Mouse (Mus musculus) granulocyte monocyte progenitor cell, adult 5-6 weeks (primary cell): ENCODE data around the gene Slc13a5. TPM values are rescaled to one million over a fixed set of nuclear protein-coding genes. Genes with fewer than 3 reads are reported as not detected.

Source experiments
- ATAC-seq: replicated peaks from 2 replicates; pipeline ENCODE4 v1.8.0; 2016; ENCODE audit warnings: mild to moderate bottlenecking, moderate TSS enrichment, inconsistent platforms; ENCODE audit not compliant: poor library complexity, severe bottlenecking
- total RNA-seq, 2 experiments: library from RNA; stranded (forward) in 1 of 2; stranded (reverse) in 1 of 2; fragments of 200-712, 200-1000 nt in 1 of 2; fragments of >200 nt in 1 of 2; fragmentation: Nextera tagmentation in 1 of 2; gene quantifications; 2 replicates each; pipeline ENCODE4 v1.2.3; 2014 to 2017

Gene Slc13a5
- not detected in 2 replicates for total RNA-seq (2014; fragmentation: Nextera tagmentation)
- total RNA-seq (2017): not detected in 2 replicates

GRCm38 (mm10) chr11:72266960-72267560 is at the start of gene Slc13a5:
Gene Slc13a5 (minus strand): TSS chr11:72267222.
- peak; percentile 34 for ATAC-seq

GRCm38 (mm10) chr11:72314151-72314895 is 47.3 kb upstream of the Slc13a5 start, which contains the start of gene Fbxo39:
Gene Fbxo39 (plus strand): TSS chr11:72314444.
- ATAC-seq: peak; percentile 48

GRCm38 (mm10) chr11:72311355-72312001 is 44.5 kb upstream of the Slc13a5 start:
- ATAC-seq: no peak

- ATAC-seq: no peak
Measured at GRCm38 (mm10) chr11:72310491-72310890, 43.5 kb upstream of the Slc13a5 start.

- ATAC-seq: no peak
Measured at GRCm38 (mm10) chr11:72308982-72309381, 42.0 kb upstream of the Slc13a5 start.

GRCm38 (mm10) chr11:72307461-72307860 is 40.4 kb upstream of the Slc13a5 start:
- no peak for ATAC-seq

GRCm38 (mm10) chr11:72302230-72302629 is 35.2 kb upstream of the Slc13a5 start:
- ATAC-seq: no peak

GRCm38 (mm10) chr11:72301334-72301733 is 34.3 kb upstream of the Slc13a5 start, which contains the start of gene Xaf1:
Gene Xaf1 (plus strand): TSS chr11:72301629.
- ATAC-seq: peak; percentile 84

GRCm38 (mm10) chr11:72293116-72293515 is 26.1 kb upstream of the Slc13a5 start:
- no peak for ATAC-seq

- no peak for ATAC-seq
Measured at GRCm38 (mm10) chr11:72287543-72287942, 20.5 kb upstream of the Slc13a5 start.

- ATAC-seq: no peak
Measured at GRCm38 (mm10) chr11:72287126-72287525, 20.1 kb upstream of the Slc13a5 start.

- ATAC-seq: no peak
Measured at GRCm38 (mm10) chr11:72286651-72287050, 19.6 kb upstream of the Slc13a5 start.

GRCm38 (mm10) chr11:72285971-72286480 is 19.0 kb upstream of the Slc13a5 start:
- no peak for ATAC-seq

- ATAC-seq: no peak
Measured at GRCm38 (mm10) chr11:72284532-72285182, 17.6 kb upstream of the Slc13a5 start.

GRCm38 (mm10) chr11:72283486-72284224 is 16.6 kb upstream of the Slc13a5 start:
- no peak for ATAC-seq

- ATAC-seq: no peak
Measured at GRCm38 (mm10) chr11:72281852-72282400, 14.9 kb upstream of the Slc13a5 start.

- no peak for ATAC-seq
Measured at GRCm38 (mm10) chr11:72281143-72281851, 14.3 kb upstream of the Slc13a5 start.

- no peak for ATAC-seq
Measured at GRCm38 (mm10) chr11:72273341-72273740, 6.3 kb upstream of the Slc13a5 start.

- ATAC-seq: no peak
Measured at GRCm38 (mm10) chr11:72271761-72272160, 4.7 kb upstream of the Slc13a5 start.
